Comparison of ENCODE assay signal across 19 mouse cellular contexts in the genomic region with DNA sequence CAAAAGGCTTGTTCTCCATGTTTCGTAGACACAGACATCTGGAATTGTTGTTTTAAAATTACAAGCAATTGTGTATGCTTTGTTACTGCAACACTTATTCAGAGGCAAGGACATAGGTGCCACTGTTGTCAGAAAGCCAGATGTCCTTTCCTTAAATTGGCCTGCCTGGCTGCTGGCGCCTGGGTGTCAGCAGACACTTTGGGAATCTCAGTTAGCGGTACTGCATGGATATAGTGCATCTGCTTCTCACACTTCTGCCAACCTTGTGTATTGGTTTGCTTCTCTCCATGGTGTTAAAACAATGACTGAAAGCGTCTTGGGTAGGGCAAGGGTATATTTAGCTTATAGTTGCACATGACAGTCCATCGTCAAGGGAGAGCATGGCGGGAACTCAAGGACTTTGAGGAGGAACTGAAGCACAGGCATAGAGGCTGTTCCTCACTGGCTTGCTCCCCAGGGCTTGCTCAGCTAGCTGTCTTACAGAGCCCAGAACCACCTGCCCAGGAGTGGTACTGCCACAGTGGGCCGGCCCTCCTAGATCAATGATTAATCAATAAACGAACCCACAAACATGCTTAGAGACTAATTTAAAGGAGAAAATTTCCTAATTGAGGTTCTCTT. TPM values are rescaled to one million over a fixed set of nuclear protein-coding genes. Genes with fewer than 3 reads are reported as not detected.
DNase-seq lines count a peak whose midpoint lies in the region; ATAC-seq and TF ChIP-seq lines count a peak whose summit lies in the region.
"Had no signal": no experiment of that assay in that cellular context is flagged by ENCODE, and none has a peak within 500 bp of the region (broad histone marks: within the 10 kb centered on the region; RNA-seq: fewer than 3 reads in every experiment).

No protein-coding gene starts in this region.

- no peaks in the 10 kb centered on the region for H3K4me1 ChIP-seq in heart, embryonic 11.5 days (ENCODE audit: control insufficient read depth, insufficient read depth, low read length)
- no peaks in the 10 kb centered on the region; the same call in 1 of the 2 replicates for H3K4me1 ChIP-seq in intestine, embryonic 14.5 days (replicated peaks; ENCODE audit: control insufficient read depth, insufficient read depth, low read length)
- no peaks in the 10 kb centered on the region for H3K4me1 ChIP-seq in intestine, embryonic 16.5 days (ENCODE audit: control insufficient read depth, insufficient read depth, low read length)
- 0 out of 2 replicates have a peak, but pooled peaks cover 9% of the 10 kb centered on the region for H3K4me1 ChIP-seq in embryonic fibroblast, embryonic 13.5 days (ENCODE audit: control insufficient read depth, insufficient read depth, low read length)
- no peaks in the 10 kb centered on the region for H3K4me1 ChIP-seq in small intestine, adult 2 months (ENCODE audit: control insufficient read depth, insufficient read depth, insufficient read length, low read length)
- H3K4me1 ChIP-seq: hindbrain, embryonic 15.5 days; limb, embryonic 13.5 days; neural tube, embryonic 15.5 days had no signal

- H3K27me3 ChIP-seq in heart, embryonic 11.5 days (ENCODE audit: control insufficient read depth, insufficient read depth, low read length): no peaks in the 10 kb centered on the region
- no peaks in the 10 kb centered on the region for H3K27me3 ChIP-seq in intestine, embryonic 14.5 days (replicated peaks; ENCODE audit: control insufficient read depth, insufficient read depth, low read length)
- H3K27me3 ChIP-seq in intestine, embryonic 16.5 days (replicated peaks; ENCODE audit: control insufficient read depth, insufficient read depth, low read length): no peaks in the 10 kb centered on the region
- no peaks in the 10 kb centered on the region for H3K27me3 ChIP-seq in small intestine, adult 2 months (ENCODE audit: control insufficient read depth, insufficient read depth, low read length)
- H3K27me3 ChIP-seq: CH12.LX; hindbrain, embryonic 15.5 days; limb, embryonic 13.5 days; neural tube, embryonic 15.5 days had no signal

- 70% methylated on average over 8 of the region's 8 CpGs for WGBS in heart, embryonic 11.5 days (ENCODE audit: insufficient replicate concordance)
- WGBS in intestine, embryonic 14.5 days: 84% methylated on average over 8 of the region's 8 CpGs
- 81% methylated on average over 8 of the region's 8 CpGs for WGBS in intestine, embryonic 16.5 days
- 72% methylated on average over 8 of the region's 8 CpGs for WGBS in small intestine, adult 2 months

- TF ChIP-seq POLR2A in embryonic fibroblast, embryonic 13.5 days (IDR thresholded peaks at IDR 0.05; ENCODE audit: low read depth, low read length): no peak
- TF ChIP-seq POLR2A in small intestine, adult 2 months (IDR thresholded peaks at IDR 0.05; ENCODE audit: low read depth, low read length): no peak

- no peaks in the 10 kb centered on the region for H3K9me3 ChIP-seq in heart, embryonic 11.5 days (replicated peaks; ENCODE audit: control insufficient read depth, low read length)
- no peaks in the 10 kb centered on the region for H3K9me3 ChIP-seq in intestine, embryonic 14.5 days (ENCODE audit: control insufficient read depth, low read length)
- no peaks in the 10 kb centered on the region for H3K9me3 ChIP-seq in intestine, embryonic 16.5 days (ENCODE audit: control insufficient read depth, low read length)
- H3K9me3 ChIP-seq: hindbrain, embryonic 15.5 days; limb, embryonic 13.5 days; neural tube, embryonic 15.5 days had no signal

- H3K4me2 ChIP-seq in heart, embryonic 11.5 days: no peak overlapping the region
- no peak overlapping the region for H3K4me2 ChIP-seq in intestine, embryonic 14.5 days (ENCODE audit: low read length)
- H3K4me2 ChIP-seq in intestine, embryonic 16.5 days (ENCODE audit: low read depth, low read length): no peak overlapping the region
- H3K4me2 ChIP-seq: hindbrain, embryonic 15.5 days; limb, embryonic 13.5 days; midbrain, embryonic 11.5 days; neural tube, embryonic 15.5 days had no signal

- no peak for ATAC-seq in heart, embryonic 11.5 days (replicated peaks; ENCODE audit: insufficient number of reproducible peaks, low FRiP score, low TSS enrichment)
- no peak for ATAC-seq in intestine, embryonic 14.5 days (replicated peaks; ENCODE audit: low FRiP score, low TSS enrichment, low read depth)
- ATAC-seq in intestine, embryonic 16.5 days: no peak
- ATAC-seq: forebrain, postnatal 0 days; liver, postnatal 0 days had no signal

- no peak overlapping the region for H3K27ac ChIP-seq in heart, embryonic 11.5 days (ENCODE audit: low read depth, low read length)
- peak overlapping the region; percentile 3; the same call in 1 of the 2 replicates for H3K27ac ChIP-seq in intestine, embryonic 14.5 days (ENCODE audit: low read depth)
- H3K27ac ChIP-seq in intestine, embryonic 16.5 days (ENCODE audit: low read length): no peak overlapping the region
- peak overlapping the region; percentile 91 for H3K27ac ChIP-seq in embryonic fibroblast, embryonic 13.5 days (ENCODE audit: insufficient read depth, low read length)
- peak overlapping the region; percentile 42; the same call in 1 of the 2 replicates for H3K27ac ChIP-seq in small intestine, adult 2 months (ENCODE audit: insufficient read depth, low read depth, low read length)
- H3K27ac ChIP-seq: gastrocnemius, adult 2 months; hindbrain, embryonic 15.5 days; limb, embryonic 13.5 days; neural tube, embryonic 15.5 days had no signal

- no peak overlapping the region for H3K4me3 ChIP-seq in heart, embryonic 11.5 days (ENCODE audit: low read depth, low read length)
- no peak overlapping the region for H3K4me3 ChIP-seq in intestine, embryonic 14.5 days (ENCODE audit: low read depth, low read length)
- no peak overlapping the region for H3K4me3 ChIP-seq in intestine, embryonic 16.5 days (ENCODE audit: low read length)
- no peak overlapping the region for H3K4me3 ChIP-seq in embryonic fibroblast, embryonic 13.5 days (ENCODE audit: insufficient read depth, low read length)
- no peak overlapping the region for H3K4me3 ChIP-seq in small intestine, adult 2 months (ENCODE audit: low read depth, low read length)
- H3K4me3 ChIP-seq: gastrocnemius, adult 2 months; hindbrain, embryonic 15.5 days; limb, embryonic 13.5 days; neural tube, embryonic 15.5 days had no signal

- peak; percentile 80 for DNase-seq in heart, adult 11 months
- no peak for DNase-seq in intestine, embryonic 14.5 days (ENCODE audit: low spot score)
- no peak for DNase-seq in retina, embryonic 14.5 days (ENCODE audit: low spot score)
- DNase-seq in B cell, adult 2 months: no peak
- DNase-seq: adrenal gland, adult 2 months; cerebellum, postnatal 25 days; forebrain, postnatal 0 days; gastrocnemius, adult 2 months; liver, postnatal 0 days; thymus, adult 18-20 months had no signal

- TF ChIP-seq CTCF in embryonic fibroblast, embryonic 13.5 days (IDR thresholded peaks at IDR 0.05; ENCODE audit: borderline replicate concordance, insufficient read depth, low read length): no peak
- no peak for TF ChIP-seq CTCF in small intestine, adult 2 months (IDR thresholded peaks at IDR 0.05; ENCODE audit: extremely low read depth, insufficient read length, insufficient replicate concordance, low read depth, low read length)

- H3K9ac ChIP-seq in heart, embryonic 11.5 days (ENCODE audit: low read depth, low read length): no peak overlapping the region
- no peak overlapping the region for H3K9ac ChIP-seq in intestine, embryonic 14.5 days (ENCODE audit: low read length)
- H3K9ac ChIP-seq in intestine, embryonic 16.5 days (ENCODE audit: low read depth, low read length): no peak overlapping the region
- H3K9ac ChIP-seq: forebrain, postnatal 0 days; hindbrain, embryonic 15.5 days; limb, embryonic 13.5 days; liver, postnatal 0 days; neural tube, embryonic 15.5 days had no signal

- no peaks in the 10 kb centered on the region for H3K36me3 ChIP-seq in heart, embryonic 11.5 days (ENCODE audit: control insufficient read depth, insufficient read depth, low read length)
- H3K36me3 ChIP-seq in intestine, embryonic 14.5 days (ENCODE audit: control insufficient read depth, insufficient read depth, low read length): no peaks in the 10 kb centered on the region
- no peaks in the 10 kb centered on the region for H3K36me3 ChIP-seq in intestine, embryonic 16.5 days (ENCODE audit: control insufficient read depth, insufficient read depth, low read length)
- H3K36me3 ChIP-seq in small intestine, adult 2 months (ENCODE audit: control insufficient read depth, insufficient read depth, low read length): no peaks in the 10 kb centered on the region
- H3K36me3 ChIP-seq: hindbrain, embryonic 15.5 days; limb, embryonic 13.5 days; neural tube, embryonic 15.5 days had no signal

RNA-seq across cellular contexts. Expression of gene Cxcl15, which starts 38.5 kb away (rescaled TPM):
- polyA plus RNA-seq in heart, embryonic 11.5 days (2014; fragmentation: Nextera tagmentation; extraction: Ambion mirVana): 0.39 and 0.73 TPM in 2 replicates
- 0.19 TPM in 1 of 2 replicates, not detected in the other for polyA plus RNA-seq in intestine, embryonic 14.5 days (2014; fragmentation: Nextera tagmentation; extraction: Ambion mirVana)
- polyA plus RNA-seq in intestine, embryonic 16.5 days (2015; fragmentation: Nextera tagmentation; extraction: Ambion mirVana): 0.18 and 0.22 TPM in 2 replicates
- polyA plus RNA-seq in embryonic fibroblast, embryonic 13.5 days (2011; ENCODE audit: insufficient read length, low read depth, missing spikeins): 0.85 and 3.5 TPM in 2 replicates
- polyA plus RNA-seq in small intestine, adult 2 months (2012; rRNA removed): 0.08 TPM in 1 of 2 replicates, not detected in the other
- polyA plus RNA-seq: adrenal gland, adult 2 months; forebrain, postnatal 0 days; hindbrain, embryonic 15.5 days; liver, postnatal 0 days; midbrain, embryonic 11.5 days; neural tube, embryonic 15.5 days had no signal

RNA-seq across cellular contexts. Expression of gene Cxcl3, which starts 47.0 kb away (rescaled TPM):
- not detected in 2 replicates for polyA plus RNA-seq in heart, embryonic 11.5 days (2014; fragmentation: Nextera tagmentation; extraction: Ambion mirVana)
- not detected in 2 replicates for polyA plus RNA-seq in intestine, embryonic 14.5 days (2014; fragmentation: Nextera tagmentation; extraction: Ambion mirVana)
- polyA plus RNA-seq in intestine, embryonic 16.5 days (2015; fragmentation: Nextera tagmentation; extraction: Ambion mirVana): 0.13 TPM in 1 of 2 replicates, not detected in the other
- 2.5 and 2.8 TPM in 2 replicates for polyA plus RNA-seq in embryonic fibroblast, embryonic 13.5 days (2011; ENCODE audit: insufficient read length, low read depth, missing spikeins)
- polyA plus RNA-seq in small intestine, adult 2 months (2012; rRNA removed): 0.39 and 2.9 TPM in 2 replicates
- polyA plus RNA-seq: forebrain, postnatal 0 days; liver, postnatal 0 days; midbrain, embryonic 11.5 days had no signal

RNA-seq across cellular contexts. Expression of gene Cxcl1, which starts 58.2 kb away (rescaled TPM):
- 0.27 TPM in 1 of 2 replicates, not detected in the other for polyA plus RNA-seq in heart, embryonic 11.5 days (2014; fragmentation: Nextera tagmentation; extraction: Ambion mirVana)
- polyA plus RNA-seq in intestine, embryonic 14.5 days (2014; fragmentation: Nextera tagmentation; extraction: Ambion mirVana): 0.42 and 1.1 TPM in 2 replicates
- polyA plus RNA-seq in intestine, embryonic 16.5 days (2015; fragmentation: Nextera tagmentation; extraction: Ambion mirVana): 0.73 and 0.76 TPM in 2 replicates
- polyA plus RNA-seq in embryonic fibroblast, embryonic 13.5 days (2011; ENCODE audit: insufficient read length, low read depth, missing spikeins): 22.0 and 40.1 TPM in 2 replicates
- polyA plus RNA-seq in small intestine, adult 2 months (2012; rRNA removed): 1.3 and 2.8 TPM in 2 replicates
- polyA plus RNA-seq: midbrain, embryonic 11.5 days had no signal

Comparison
In these comparisons a context has a peak if more than half of its experiments do, and no peak if none do; other contexts are left out.
1. H3K27ac ChIP-seq: peak in intestine, embryonic 14.5 days (single experiment), embryonic fibroblast, embryonic 13.5 days (single experiment) and small intestine, adult 2 months (single experiment); none in heart, embryonic 11.5 days (single experiment) and intestine, embryonic 16.5 days (single experiment).